Mouse (Mus musculus) left cerebral cortex, postnatal 10 days (tissue): ENCODE results near the gene Bet1l. TPM values are rescaled to one million over a fixed set of nuclear protein-coding genes. Genes with fewer than 3 reads are reported as not detected.

ENCODE experiments used
- total RNA-seq, 2 experiments: library from RNA; stranded (reverse); gene quantifications; 2 replicates each; pipeline ENCODE4 v1.2.3; 2021

Gene Bet1l
- total RNA-seq, 2 experiments from 2014 or later = 24.4 to 25.1 TPM

Other genes starting within 250 kb of the Bet1l start
- not detected for gene Olfr61, start 228.6 kb downstream of the Bet1l start, total RNA-seq
- gene Olfr53, start 211.1 kb downstream of the Bet1l start, total RNA-seq = not detected
- gene Olfr539, start 197.6 kb downstream of the Bet1l start, total RNA-seq = under 1 TPM; 0.04 to 0.06 TPM
- gene Olfr45, start 175.6 kb downstream of the Bet1l start, total RNA-seq = under 1 TPM in 1 of 2 experiments, not detected in 1; 0.10 TPM
- gene Olfr541, start 160.3 kb downstream of the Bet1l start, total RNA-seq = not detected
- not detected for gene Cyp2e1, start 93.8 kb downstream of the Bet1l start, total RNA-seq
- gene Syce1, start 69.7 kb downstream of the Bet1l start, total RNA-seq = under 1 TPM in 1 of 2 experiments, not detected in 1; 0.54 TPM
- gene Zfp941, start 35.4 kb downstream of the Bet1l start, total RNA-seq = 10 to 100 TPM; 13.1 to 14.4 TPM
- under 1 TPM in 1 of 2 experiments, not detected in 1; 0.69 TPM for gene Urah, start 22.6 kb downstream of the Bet1l start, total RNA-seq
- gene Scgb1c1, start 12.0 kb downstream of the Bet1l start, total RNA-seq = not detected
- not detected for gene Odf3, start 9.8 kb downstream of the Bet1l start, total RNA-seq
- gene Gm45785, start 1.2 kb downstream of the Bet1l start, total RNA-seq = 1 to 10 TPM in 1 of 2 experiments, under 1 TPM in 1; 0.89 to 1.1 TPM
- gene Ric8a, start 620 bp downstream of the Bet1l start, total RNA-seq = 10 to 100 TPM; 92.0 to 93.3 TPM
- 100 to 1,000 TPM; 144 to 153 TPM for gene Psmd13, start 24.4 kb upstream of the Bet1l start, total RNA-seq
- gene Sirt3, start 24.7 kb upstream of the Bet1l start, total RNA-seq = 10 to 100 TPM; 52.5 to 53.0 TPM
- gene Cox8b, start 42.9 kb upstream of the Bet1l start, total RNA-seq = not detected
- under 1 TPM; 0.39 to 0.67 TPM for gene Nlrp6, start 63.3 kb upstream of the Bet1l start, total RNA-seq
- gene Pgghg, start 83.8 kb upstream of the Bet1l start, total RNA-seq = 1 to 10 TPM; 2.4 to 3.9 TPM
- not detected for gene Ifitm5, start 92.7 kb upstream of the Bet1l start, total RNA-seq
- not detected for gene Gm45717, start 98.4 kb upstream of the Bet1l start, total RNA-seq
- gene Ifitm2, start 98.4 kb upstream of the Bet1l start, total RNA-seq = 10 to 100 TPM; 18.0 to 20.0 TPM
- 1 to 10 TPM; 3.2 to 3.3 TPM for gene Ifitm1, start 109.6 kb upstream of the Bet1l start, total RNA-seq
- gene Ifitm3, start 153.2 kb upstream of the Bet1l start, total RNA-seq = 1 to 10 TPM; 7.8 to 8.6 TPM
- gene Ifitm6, start 160.3 kb upstream of the Bet1l start, total RNA-seq = not detected
- not detected for gene Gm17387, start 171.6 kb upstream of the Bet1l start, total RNA-seq
- gene B4galnt4, start 203.5 kb upstream of the Bet1l start, total RNA-seq = 100 to 1,000 TPM; 107 to 110 TPM
- not detected for gene Pkp3, start 220.6 kb upstream of the Bet1l start, total RNA-seq
- 1 to 10 TPM; 2.3 to 2.8 TPM for gene Sigirr, start 243.0 kb upstream of the Bet1l start, total RNA-seq